Mouse (Mus musculus) forebrain, embryonic 14.5 days (tissue): ENCODE measurements around the gene Psmc2. TPM values are rescaled to one million over a fixed set of nuclear protein-coding genes. Genes with fewer than 3 reads are reported as not detected.

ENCODE experiments used
- ATAC-seq: fragments of 200-750 bp; cut with Nextera tagmentation; 2 replicates; pipeline ENCODE4 v1.8.0; 2017; ENCODE audit warnings: mild to moderate bottlenecking, moderate library complexity
- DNase-seq: peaks from one replicate; pipeline ENCODE4 v3.0.0-alpha.2; 2015; ENCODE audit warnings: low spot score
- H3K27ac ChIP-seq: fragments of 300-500 bp; sonication (generic); 2 replicates; pipeline ENCODE4 v1.5.1; 2014; ENCODE audit warnings: low read depth, mild to moderate bottlenecking, control low read depth, low read length, moderate library complexity
- H3K27me3 ChIP-seq: fragments of 300-500 bp; sonication (generic); replicated peaks from 2 replicates; pipeline ENCODE4 v1.6.1; 2014; ENCODE audit warnings: low read length, control low read depth, mixed read lengths; ENCODE audit not compliant: control insufficient read depth, insufficient read depth
- H3K36me3 ChIP-seq: fragments of 300-500 bp; sonication (generic); 2 replicates; pipeline ENCODE4 v1.6.1; 2014; ENCODE audit warnings: low read length, control low read depth; ENCODE audit not compliant: control insufficient read depth, insufficient read depth
- H3K4me1 ChIP-seq: fragments of 300-500 bp; sonication (generic); 2 replicates; pipeline ENCODE4 v1.6.1; 2014; ENCODE audit warnings: antibody characterized with exemption, low read length, control low read depth; ENCODE audit not compliant: control insufficient read depth, insufficient read depth
- H3K4me2 ChIP-seq: fragments of 300-500 bp; sonication (generic); 2 replicates; pipeline ENCODE4 v1.6.1; 2014; ENCODE audit warnings: mild to moderate bottlenecking, control low read depth, low read length
- H3K4me3 ChIP-seq: fragments of 300-500 bp; sonication (generic); 2 replicates; pipeline ENCODE4 v1.5.1; 2014; ENCODE audit warnings: low read depth, low read length, control low read depth
- H3K9ac ChIP-seq: fragments of 300-500 bp; sonication (generic); 2 replicates; pipeline ENCODE4 v1.6.1; 2014; ENCODE audit warnings: mild to moderate bottlenecking, low read length, control low read depth, moderate library complexity
- H3K9me3 ChIP-seq: fragments of 300-500 bp; sonication (generic); replicated peaks from 2 replicates; pipeline ENCODE4 v1.6.1; 2016; ENCODE audit warnings: low read length, control low read depth, mixed read lengths; ENCODE audit not compliant: control insufficient read depth
- WGBS: fragments of 180-500 bp; shearing (Covaris S2); extraction: QIAGEN DNeasy Blood & Tissue Kit; methylation state at CpG from one replicate; pipeline ENCODE4 v1.1.7; 2014; 5-methylcytosine and 5-hydroxymethylcytosine counted together
- polyA plus RNA-seq: library from polyadenylated mRNA; unstranded; fragments of >200 nt; fragmentation: Nextera tagmentation; extraction: Ambion mirVana; gene quantifications from 2 replicates; pipeline ENCODE4 v1.2.1, GENCODE M21; 2014

The Psmc2 gene
- 206 and 211 TPM in 2 replicates for polyA plus RNA-seq

DNA sequence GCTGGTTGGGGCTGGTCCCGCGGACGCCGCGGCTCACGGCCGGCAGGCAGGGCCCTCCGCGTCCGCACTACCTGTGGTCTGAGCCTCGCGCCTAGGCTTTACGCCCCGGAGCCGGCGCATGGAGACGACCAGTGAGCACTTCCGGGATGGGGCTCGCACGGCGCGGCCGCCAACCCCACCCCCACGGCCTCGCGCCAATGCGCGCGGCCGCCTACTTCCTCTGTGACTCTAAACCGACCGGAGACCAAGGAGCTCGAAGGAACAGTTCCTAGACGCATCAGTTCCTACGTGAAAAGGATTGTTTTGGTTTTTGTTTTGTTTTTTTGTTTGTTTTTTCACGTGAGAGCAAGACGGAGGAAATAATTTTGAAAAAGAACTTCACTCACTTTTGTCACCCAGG lies at the start of gene Psmc2, which contains the start of gene Dnajc2:
Gene Psmc2 (plus strand): TSS at position 231 of the 400 bp plus-strand sequence.
Gene Dnajc2 (minus strand): TSS at position 199 of the 400 bp plus-strand sequence.
- DNase-seq: peak; percentile 94
- peak within 1 kb of the TSS; percentile 90 for H3K4me3 ChIP-seq
- under 1% methylated on average over 28 of the region's 37 CpGs for WGBS
- no peaks in the 10 kb centered on the region for H3K9me3 ChIP-seq
- H3K4me2 ChIP-seq: peak within 1 kb of the TSS; percentile 84
- H3K9ac ChIP-seq: peak within 1 kb of the TSS; percentile 81
- peaks cover 28% of the 10 kb centered on the region for H3K36me3 ChIP-seq
- ATAC-seq: peak; percentile 97
- peak within 1 kb of the TSS; percentile 65 for H3K27ac ChIP-seq
- peaks cover 20% of the 10 kb centered on the region for H3K4me1 ChIP-seq
- H3K27me3 ChIP-seq: no peaks in the 10 kb centered on the region

DNA sequence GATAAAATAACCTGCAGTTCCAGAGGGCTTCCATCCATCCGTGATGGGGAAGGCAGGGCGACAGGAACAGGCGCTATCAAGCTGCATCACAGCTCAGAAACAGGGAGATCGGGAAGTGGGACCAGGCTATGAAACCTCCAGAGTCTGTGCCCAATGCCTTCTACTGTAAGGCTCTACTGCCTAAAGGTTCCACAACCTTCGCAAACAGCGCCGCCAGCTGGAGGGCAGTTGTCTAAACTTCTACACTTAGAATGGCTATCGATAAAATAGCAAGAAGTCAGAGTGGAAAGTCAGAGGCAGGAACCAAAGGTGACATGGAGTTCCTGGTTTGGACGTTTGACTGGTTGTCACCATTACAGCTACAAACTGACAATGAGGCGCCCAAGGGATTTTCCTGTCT lies 49.5 kb upstream of the Psmc2 start:
- peak; percentile 65 for DNase-seq
- Histone ChIP-seq H3K27me3 (no peaks in the 10 kb centered on the region), H3K4me3 (no peak overlapping the region), H3K9me3 (no peaks in the 10 kb centered on the region), H3K27ac (no peak overlapping the region), H3K4me2 (no peak overlapping the region), H3K9ac (no peak overlapping the region), H3K36me3 (peaks cover 22% of the 10 kb centered on the region), H3K4me1 (peaks cover 18% of the 10 kb centered on the region)
- WGBS: 33% methylated on average over 10 of the region's 10 CpGs
- ATAC-seq: no peak

DNA sequence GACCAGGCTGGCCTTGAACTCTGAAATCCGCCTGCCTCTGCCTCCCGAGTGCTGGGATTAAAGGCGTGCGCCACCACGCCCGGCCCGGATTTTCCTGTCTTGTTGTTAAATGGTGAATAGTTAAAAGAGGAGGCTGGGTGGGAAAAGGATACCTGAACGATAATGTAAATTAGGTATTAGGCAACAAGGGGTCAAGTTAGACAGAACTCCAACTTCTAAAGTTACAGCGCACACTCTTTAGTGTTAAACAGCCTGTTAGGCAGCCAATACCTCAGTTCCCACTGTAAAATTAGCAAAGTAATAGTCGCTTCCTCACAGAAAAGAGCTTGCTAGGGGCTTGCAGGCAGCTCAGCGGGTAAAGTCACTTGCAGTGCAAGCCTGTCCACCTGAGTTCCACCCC lies 49.0 kb upstream of the Psmc2 start:
- no peaks in the 10 kb centered on the region for H3K9me3 ChIP-seq
- H3K4me2 ChIP-seq: no peak overlapping the region
- WGBS: 87% methylated on average over 11 of the region's 11 CpGs
- peaks cover 18% of the 10 kb centered on the region for H3K4me1 ChIP-seq
- no peak for ATAC-seq
- no peak overlapping the region for H3K4me3 ChIP-seq
- H3K27ac ChIP-seq: no peak overlapping the region
- no peaks in the 10 kb centered on the region for H3K27me3 ChIP-seq
- peaks cover 24% of the 10 kb centered on the region for H3K36me3 ChIP-seq
- DNase-seq: no peak
- no peak overlapping the region for H3K9ac ChIP-seq

DNA sequence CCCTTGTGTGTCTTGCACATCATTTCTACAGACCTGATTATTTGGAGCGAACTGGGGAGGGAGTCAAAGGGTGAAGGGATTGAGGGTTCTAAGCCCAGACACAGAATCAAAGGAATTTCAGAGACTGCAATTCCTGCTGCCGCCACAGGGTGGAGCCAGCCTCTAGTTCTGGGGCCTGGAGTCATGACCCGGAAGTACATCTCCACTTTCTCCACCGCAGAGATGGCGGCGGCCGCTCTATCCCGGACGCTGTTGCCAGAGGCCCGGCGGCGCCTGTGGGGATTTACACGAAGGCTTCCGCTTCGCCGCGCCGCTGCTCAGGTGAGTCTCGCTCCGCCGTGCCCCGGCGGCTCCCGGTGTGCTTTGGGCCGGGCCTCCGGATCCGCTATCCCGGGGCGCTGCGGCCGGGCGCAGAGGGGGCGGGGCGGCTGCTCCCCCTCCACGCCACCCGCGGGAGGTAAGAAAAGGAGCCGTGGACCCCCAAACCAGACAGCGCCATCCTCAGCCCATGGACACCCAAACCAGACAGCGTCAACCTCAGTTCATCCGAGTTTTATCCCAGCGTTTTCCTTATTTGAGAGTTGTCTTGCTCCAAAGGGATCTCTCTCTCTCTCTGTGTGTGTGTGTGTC lies 48.0 kb upstream of the Psmc2 start, which contains the start of gene Pmpcb:
Gene Pmpcb (plus strand): TSS at position 186 of the 630 bp plus-strand sequence.
- 0% methylated on average over 38 of the region's 42 CpGs for WGBS
- Histone ChIP-seq H3K9me3 (no peaks in the 10 kb centered on the region), H3K9ac (peak within 1 kb of the TSS; percentile 88), H3K27me3 (no peaks in the 10 kb centered on the region), H3K36me3 (peaks cover 34% of the 10 kb centered on the region), H3K27ac (peak within 1 kb of the TSS; percentile 87), H3K4me3 (peak within 1 kb of the TSS; percentile 88), H3K4me2 (peak within 1 kb of the TSS; percentile 64), H3K4me1 (peaks cover 18% of the 10 kb centered on the region)
- ATAC-seq (peak; percentile 65), DNase-seq (peak; percentile 94)

DNA sequence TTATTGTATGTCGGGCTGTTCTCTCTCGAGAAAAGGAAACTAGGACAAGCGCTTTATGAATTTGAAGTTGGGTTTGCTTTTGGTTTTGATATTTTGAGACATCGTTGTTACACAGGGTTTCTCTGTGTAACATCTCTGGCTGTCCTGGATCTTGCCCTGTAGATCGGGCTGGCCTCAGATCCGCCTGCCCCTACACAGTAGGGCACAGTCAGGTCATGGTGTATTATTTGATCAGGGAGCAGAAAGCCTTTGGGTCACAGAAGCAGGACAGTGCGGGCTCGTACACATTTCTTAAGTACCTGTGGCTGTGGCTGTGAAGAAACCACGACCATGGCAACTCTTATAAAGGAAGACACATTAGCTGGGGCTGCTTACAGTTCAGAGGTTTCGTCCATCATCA lies 47.5 kb upstream of the Psmc2 start:
- Histone ChIP-seq H3K4me3 (peak overlapping the region; percentile 88), H3K9ac (peak overlapping the region; percentile 88), H3K4me1 (peaks cover 15% of the 10 kb centered on the region), H3K9me3 (no peaks in the 10 kb centered on the region), H3K27ac (no peak overlapping the region), H3K36me3 (peaks cover 39% of the 10 kb centered on the region), H3K4me2 (peak overlapping the region; percentile 64), H3K27me3 (no peaks in the 10 kb centered on the region)
- WGBS: 30% methylated on average over 10 of the region's 10 CpGs
- ATAC-seq: no peak
- DNase-seq: no peak

DNA sequence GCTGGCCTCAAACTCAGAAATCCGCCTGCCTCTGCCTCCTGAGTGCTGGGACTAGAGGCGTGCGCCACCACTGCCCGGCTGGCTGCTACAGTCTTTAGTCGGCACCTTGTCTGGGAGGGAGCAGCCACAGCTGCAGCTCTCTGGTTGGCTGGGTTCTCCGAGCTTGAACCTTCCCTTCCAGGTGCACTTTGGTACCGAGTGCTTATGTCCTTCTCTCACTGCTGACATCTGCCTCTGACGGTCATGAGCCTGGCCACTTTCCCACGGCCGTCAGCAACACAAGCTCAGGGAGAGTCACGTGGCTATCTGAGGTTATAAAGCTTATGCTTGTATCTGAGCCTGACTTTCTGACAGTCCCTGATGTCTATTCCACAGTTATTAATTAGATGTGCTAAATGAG lies 46.0 kb upstream of the Psmc2 start:
- H3K9me3 ChIP-seq: no peaks in the 10 kb centered on the region
- H3K4me3 ChIP-seq: no peak overlapping the region
- peaks cover 9% of the 10 kb centered on the region for H3K4me1 ChIP-seq
- no peak overlapping the region for H3K9ac ChIP-seq
- DNase-seq: no peak
- H3K36me3 ChIP-seq: peaks cover 54% of the 10 kb centered on the region
- no peak overlapping the region for H3K27ac ChIP-seq
- WGBS: 90% methylated on average over 11 of the region's 11 CpGs
- H3K27me3 ChIP-seq: no peaks in the 10 kb centered on the region
- no peak for ATAC-seq
- no peak overlapping the region for H3K4me2 ChIP-seq

DNA sequence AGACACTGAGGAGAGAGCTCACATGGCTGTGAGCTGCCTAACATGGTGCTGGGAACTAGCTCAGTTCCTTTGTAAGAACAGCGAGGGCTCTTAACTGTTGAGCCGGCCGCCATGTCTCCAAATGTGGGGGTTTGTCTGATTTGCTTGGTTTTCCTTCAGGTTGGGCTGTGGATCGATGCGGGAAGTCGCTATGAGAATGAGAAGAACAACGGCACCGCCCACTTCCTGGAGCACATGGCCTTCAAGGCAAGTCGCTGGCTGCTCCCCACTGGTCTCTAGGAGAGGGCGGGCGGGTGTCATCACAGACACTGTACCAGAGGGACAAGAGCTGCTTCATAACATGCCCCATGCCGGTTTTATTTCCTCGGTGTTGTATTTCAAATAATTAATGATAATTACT lies 45.2 kb upstream of the Psmc2 start:
- Histone ChIP-seq H3K4me2 (no peak overlapping the region), H3K9me3 (no peaks in the 10 kb centered on the region), H3K9ac (no peak overlapping the region), H3K27me3 (no peaks in the 10 kb centered on the region), H3K4me1 (peaks cover 9% of the 10 kb centered on the region), H3K4me3 (no peak overlapping the region), H3K36me3 (peaks cover 62% of the 10 kb centered on the region), H3K27ac (no peak overlapping the region)
- 95% methylated on average over 13 of the region's 13 CpGs for WGBS
- ATAC-seq (no peak), DNase-seq (no peak)

DNA sequence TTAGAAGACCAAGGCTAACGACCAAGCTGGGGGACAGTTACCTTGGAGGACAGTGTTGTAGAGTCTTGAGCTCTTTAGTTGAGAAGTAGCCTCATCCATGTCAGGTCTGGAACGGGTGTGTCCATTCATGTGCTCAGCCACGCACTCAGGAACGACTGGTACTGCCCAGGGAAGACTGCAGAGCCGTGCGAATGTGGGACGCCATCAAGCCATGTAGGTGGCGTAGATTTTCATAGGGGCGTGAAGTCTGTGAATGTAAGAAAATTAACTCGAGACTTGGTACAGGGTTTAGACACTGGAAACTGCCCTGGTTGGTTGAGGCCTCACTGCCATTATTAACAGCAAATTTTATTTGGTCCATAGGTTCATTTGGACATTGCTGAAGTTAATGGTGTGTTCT lies 41.5 kb upstream of the Psmc2 start:
- ATAC-seq (no peak), DNase-seq (no peak)
- no peaks in the 10 kb centered on the region for H3K27me3 ChIP-seq
- H3K4me1 ChIP-seq: no peaks in the 10 kb centered on the region; the same call in 1 of the 2 replicates
- 95% methylated on average over 10 of the region's 10 CpGs for WGBS
- H3K4me2 ChIP-seq: no peak overlapping the region
- no peak overlapping the region for H3K4me3 ChIP-seq
- no peak overlapping the region for H3K9ac ChIP-seq
- no peaks in the 10 kb centered on the region for H3K9me3 ChIP-seq
- H3K36me3 ChIP-seq: peaks cover 96% of the 10 kb centered on the region
- no peak overlapping the region for H3K27ac ChIP-seq

DNA sequence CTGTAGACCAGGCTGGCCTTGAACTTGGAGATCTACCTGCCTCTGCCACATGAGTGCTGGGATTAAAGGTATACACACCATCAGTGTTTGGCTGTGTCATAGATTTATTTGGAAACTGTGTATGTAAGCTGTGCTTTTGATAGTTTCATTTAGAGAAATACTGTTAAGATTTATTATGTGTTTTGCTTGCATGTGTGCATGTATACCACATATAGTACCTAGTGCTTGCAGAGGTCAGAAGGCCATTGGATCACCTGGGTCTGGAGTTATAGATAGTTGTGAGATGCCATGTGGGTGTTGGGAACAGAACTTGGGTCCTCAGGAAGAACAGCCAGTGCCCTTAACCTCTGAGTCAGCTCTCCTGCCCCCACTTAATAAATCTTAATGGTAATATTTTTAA lies 40.4 kb upstream of the Psmc2 start:
- DNase-seq: no peak
- no peak for ATAC-seq
- Histone ChIP-seq H3K4me3 (no peak overlapping the region), H3K4me2 (no peak overlapping the region), H3K36me3 (peaks cover 97% of the 10 kb centered on the region), H3K4me1 (no peaks in the 10 kb centered on the region), H3K9me3 (no peaks in the 10 kb centered on the region), H3K27me3 (no peaks in the 10 kb centered on the region), H3K9ac (no peak overlapping the region), H3K27ac (no peak overlapping the region)
